Mouse (Mus musculus) ES-Bruce4 (cell line): ENCODE measurements around the gene Zfp819.

Source experiments
- CTCF ChIP-seq: IDR thresholded peaks from one replicate; pipeline ENCODE4 v1.8.1; 2011; ENCODE audit warnings: low read depth, low read length
- EP300 ChIP-seq: IDR thresholded peaks from 2 replicates; pipeline ENCODE4 v1.6.1; 2011; ENCODE audit warnings: low read depth, low read length; ENCODE audit not compliant: insufficient read depth
- POLR2A ChIP-seq: IDR thresholded peaks from one replicate; pipeline ENCODE4 v1.8.1; 2011; ENCODE audit warnings: low read length; ENCODE audit not compliant: insufficient read depth

DNA sequence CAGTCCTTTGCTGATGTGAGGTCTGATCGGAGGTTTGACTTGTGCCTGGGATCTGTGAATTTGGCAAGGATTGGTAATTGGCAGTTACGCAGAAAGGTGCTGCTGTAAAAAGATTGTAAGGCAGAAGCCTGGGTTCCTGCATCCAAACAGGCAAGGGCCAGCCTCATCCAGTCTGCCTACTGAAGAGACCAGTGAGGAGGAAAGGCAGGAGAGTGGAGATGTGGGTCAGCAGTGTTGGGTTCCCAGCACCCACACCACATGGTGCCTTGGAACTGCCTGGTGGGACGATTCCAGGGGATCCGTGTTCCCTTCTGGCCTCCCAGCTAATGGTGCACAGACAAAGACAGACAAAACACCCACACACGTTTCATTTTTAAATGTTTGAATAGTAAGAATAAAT is 26.4 kb upstream of the Zfp819 start:
- TF ChIP-seq CTCF (no peak), POLR2A (no peak), EP300 (no peak)
